Mouse (Mus musculus) spleen, adult 2 months (tissue): ENCODE measurements around the gene Ostm1.

Source experiments
- CTCF ChIP-seq: fragments of 200-500 bp; IDR thresholded peaks from 2 replicates; pipeline ENCODE4 v1.5.1; 2011; ENCODE audit warnings: mild to moderate bottlenecking, inconsistent platforms; ENCODE audit not compliant: insufficient read depth, insufficient read length, insufficient replicate concordance; ENCODE audit errors: extremely low read depth
- POLR2A ChIP-seq: fragments of 200-500 bp; IDR thresholded peaks from 2 replicates; pipeline ENCODE4 v1.6.1; 2011; ENCODE audit warnings: low read depth, low read length, inconsistent platforms

GRCm38 (mm10) chr10:42589505-42589904 lies 5.9 kb downstream of the Ostm1 start:
- TF ChIP-seq CTCF (no peak), POLR2A (no peak)
